ENCODE assay signal across 8 mouse cellular contexts in genomic region chr11:89921146-89921545, GRCm38 (mm10).
A peak's percentile ranks its signal among the peaks of the same experiment; 100 is the strongest.
DNase-seq lines count a peak whose midpoint lies in the region; ATAC-seq and TF ChIP-seq lines count a peak whose summit lies in the region.

No protein-coding gene starts in this region.

- no peak overlapping the region for H3K9ac ChIP-seq in lung, postnatal 0 days (replicated peaks; ENCODE audit: low read depth)

- intact Hi-C loops in heart, postnatal 14 days (cut with DNase I), result loop anchor here (10.0 kb wide), 1 partner anchor 496 kb away; no protein-coding TSS in a partner anchor

- 36% methylated on average over 6 of the region's 6 CpGs for WGBS in lung, postnatal 0 days

- H3K4me2 ChIP-seq in lung, postnatal 0 days (replicated peaks; ENCODE audit: low read depth, low read length), result no peak overlapping the region

- H3K27ac ChIP-seq in lung, postnatal 0 days (ENCODE audit: low read length), result no peak overlapping the region

- no peak overlapping the region for H3K4me3 ChIP-seq in lung, postnatal 0 days (ENCODE audit: low read depth, low read length)

- no peaks in the 10 kb centered on the region for H3K4me1 ChIP-seq in lung, postnatal 0 days (ENCODE audit: insufficient read depth, low read depth, low read length)

- TF ChIP-seq CTCF in lung, postnatal 0 days (IDR thresholded peaks at IDR 0.05), result peak; percentile 80

- no peaks in the 10 kb centered on the region for H3K27me3 ChIP-seq in lung, postnatal 0 days (replicated peaks; ENCODE audit: insufficient read depth, low read length)

- ATAC-seq in lung, postnatal 0 days, result peak; percentile 69

- H3K36me3 ChIP-seq in lung, postnatal 0 days (ENCODE audit: insufficient read depth, low read length), result no peaks in the 10 kb centered on the region

- H3K9me3 ChIP-seq in lung, postnatal 0 days (ENCODE audit: low read length), result no peaks in the 10 kb centered on the region

- no peak for TF ChIP-seq EP300 in lung, postnatal 0 days (IDR thresholded peaks at IDR 0.05)

- peak; percentile 16 to 41 for DNase-seq in heart, postnatal 14 days
- no peak for DNase-seq in heart, adult 9 months (ENCODE audit: low spot score in 2 of 2)
- peak; percentile 2 for DNase-seq in cerebellum, adult 11-12 months
- peak; percentile 17 to 48 for DNase-seq in frontal cortex, postnatal 25 days (ENCODE audit: low spot score in 2 of 2)
- DNase-seq in layer of hippocampus, adult 18-20 months (ENCODE audit: low spot score in 2 of 2), result peak; percentile 24 to 70
- DNase-seq in lung, postnatal 0 days (ENCODE audit: low spot score), result peak; percentile 83
- peak; percentile 35 for DNase-seq in urinary bladder, adult 2 months (ENCODE audit: low spot score)
- no peak for DNase-seq in spleen, postnatal 4 days (ENCODE audit: low spot score in 2 of 2)

Comparison
In these comparisons a context has a peak if more than half of its experiments do, and no peak if none do; other contexts are left out.
1. DNase-seq: peak in heart, postnatal 14 days (2 of 2), cerebellum, adult 11-12 months (single experiment), frontal cortex, postnatal 25 days (2 of 2), layer of hippocampus, adult 18-20 months (2 of 2), lung, postnatal 0 days (single experiment) and urinary bladder, adult 2 months (single experiment); none in heart, adult 9 months (0 of 2) and spleen, postnatal 4 days (0 of 2).